Mouse (Mus musculus): ENCODE results near the gene Nectin2.

DNA sequence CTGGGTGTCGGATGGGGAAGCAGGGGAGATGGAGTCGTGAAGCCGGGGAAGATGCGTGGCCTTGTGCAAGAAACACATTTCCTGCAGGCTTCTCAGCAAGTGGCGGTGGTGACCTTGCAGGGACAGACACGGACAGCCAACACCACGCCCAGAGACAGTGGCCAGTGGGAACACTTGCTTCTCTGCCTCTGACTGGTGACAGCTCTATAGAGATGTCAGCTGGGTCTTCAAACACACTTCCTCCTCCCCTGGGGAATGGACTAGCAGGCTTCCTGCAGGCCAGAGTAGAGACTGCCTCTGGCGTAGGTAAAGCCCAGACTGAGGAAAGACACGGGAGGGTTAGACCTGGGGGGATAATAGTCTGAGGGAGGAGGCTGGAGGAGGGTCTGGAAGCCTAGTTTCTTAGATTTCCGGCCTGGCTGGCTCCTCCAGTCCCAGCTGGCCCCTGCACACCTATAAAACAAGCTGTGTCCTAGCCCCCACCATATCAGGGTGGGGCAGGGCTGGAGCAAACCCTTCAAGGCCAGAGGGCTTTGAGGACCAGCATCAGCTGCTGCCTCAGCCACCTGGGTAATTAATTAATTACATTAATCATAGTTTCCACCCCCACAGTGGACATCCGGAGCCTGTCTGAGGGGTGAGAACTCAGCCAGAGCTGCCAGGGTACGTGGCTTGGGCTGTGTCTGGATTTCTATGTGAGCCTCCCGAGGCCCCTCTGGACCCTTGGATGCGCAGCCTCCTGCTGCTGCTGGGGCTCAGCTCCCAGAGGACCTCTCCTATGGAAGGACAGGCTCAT lies 5.5 kb downstream of the Nectin2 start:
- no peak for TF ChIP-seq CTCF (IDR thresholded peaks at IDR 0.05; ENCODE audit: control insufficient read depth, insufficient read depth, low read length)
- no peak for TF ChIP-seq POLR2A (IDR thresholded peaks at IDR 0.05; ENCODE audit: borderline replicate concordance, control insufficient read depth, low read depth, low read length)
